Mouse (Mus musculus) testis, postnatal 14 days (tissue): ENCODE data around the gene Dhrs3.

Source experiments
- DNase-seq: peaks from one replicate; pipeline ENCODE4 v3.0.0; 2021; ENCODE audit warnings: low spot score

Gene Dhrs3

GRCm38 (mm10) chr4:144939847-144940411, 47.3 kb downstream of the Dhrs3 start:
- DNase-seq = no peak

GRCm38 (mm10) chr4:144940796-144941462, 48.3 kb downstream of the Dhrs3 start:
- DNase-seq = no peak

GRCm38 (mm10) chr4:144942433-144942832, 49.8 kb downstream of the Dhrs3 start:
- DNase-seq = no peak

- DNase-seq = no peak
These were observed 50.6 kb downstream of the Dhrs3 start for GRCm38 (mm10) chr4:144943273-144943672.

GRCm38 (mm10) chr4:144947738-144948390, 55.2 kb downstream of the Dhrs3 start:
- peak; percentile 77 for DNase-seq

- peak; percentile 58 for DNase-seq
These were observed 57.1 kb downstream of the Dhrs3 start for GRCm38 (mm10) chr4:144949441-144950326.

- DNase-seq = no peak
These were observed 57.7 kb downstream of the Dhrs3 start for GRCm38 (mm10) chr4:144950327-144950711.

GRCm38 (mm10) chr4:144950883-144951282, 58.3 kb downstream of the Dhrs3 start:
- no peak for DNase-seq

- no peak for DNase-seq
These were observed 59.2 kb downstream of the Dhrs3 start for GRCm38 (mm10) chr4:144951859-144952258.

GRCm38 (mm10) chr4:144953421-144953820, 60.8 kb downstream of the Dhrs3 start:
- DNase-seq = no peak

GRCm38 (mm10) chr4:144955863-144956262, 63.2 kb downstream of the Dhrs3 start:
- DNase-seq = no peak

GRCm38 (mm10) chr4:144956293-144956692, 63.7 kb downstream of the Dhrs3 start:
- no peak for DNase-seq

GRCm38 (mm10) chr4:144957186-144957585, 64.6 kb downstream of the Dhrs3 start:
- peak; percentile 37 for DNase-seq

GRCm38 (mm10) chr4:144957721-144958120, 65.1 kb downstream of the Dhrs3 start:
- peak; percentile 25 for DNase-seq

- DNase-seq = peak; percentile 39
These were observed 67.7 kb downstream of the Dhrs3 start for GRCm38 (mm10) chr4:144960188-144960904.

GRCm38 (mm10) chr4:144961232-144961631, 68.6 kb downstream of the Dhrs3 start:
- no peak for DNase-seq

- DNase-seq = no peak
These were observed 69.1 kb downstream of the Dhrs3 start for GRCm38 (mm10) chr4:144961696-144962095.

GRCm38 (mm10) chr4:144965255-144965654, 72.6 kb downstream of the Dhrs3 start:
- no peak for DNase-seq

- no peak for DNase-seq
These were observed 75.7 kb downstream of the Dhrs3 start for GRCm38 (mm10) chr4:144968371-144968770.

- no peak for DNase-seq
These were observed 76.4 kb downstream of the Dhrs3 start for GRCm38 (mm10) chr4:144969030-144969429.

- no peak for DNase-seq
These were observed 78.4 kb downstream of the Dhrs3 start for GRCm38 (mm10) chr4:144971048-144971447.
